Mouse (Mus musculus): Measurements from ENCODE around the gene Cetn3. TPM values are rescaled to one million over a fixed set of nuclear protein-coding genes. Genes with fewer than 3 reads are reported as not detected.

The Cetn3 gene
- polyA plus RNA-seq, 1 experiment: 37.2 TPM

GRCm38 (mm10) chr13:81744092-81744396 lies 38.8 kb upstream of the Cetn3 start:
- no peak overlapping the region for H3K4me3 ChIP-seq
- no peaks in the 10 kb centered on the region for H3K27me3 ChIP-seq (ENCODE audit: control insufficient read depth, insufficient read depth, insufficient read length)
- H3K36me3 ChIP-seq (ENCODE audit: control insufficient read depth, insufficient read depth): no peaks in the 10 kb centered on the region
- no peak overlapping the region for H3ac ChIP-seq (ENCODE audit: control insufficient read depth, insufficient read length)
- H3K4me2 ChIP-seq (ENCODE audit: low read depth): no peak overlapping the region
- no peak for TF ChIP-seq MAX (IDR thresholded peaks at IDR 0.05; ENCODE audit: low read depth)
- no peak for TF ChIP-seq E2F4 (IDR thresholded peaks at IDR 0.05; ENCODE audit: insufficient read depth)
- no peaks in the 10 kb centered on the region for H3K79me2 ChIP-seq (ENCODE audit: control insufficient read depth, insufficient read depth)

- H3K79me2 ChIP-seq (ENCODE audit: control insufficient read depth, insufficient read depth): no peaks in the 10 kb centered on the region
- H3K4me3 ChIP-seq: no peak overlapping the region
- TF ChIP-seq MAX (IDR thresholded peaks at IDR 0.05; ENCODE audit: low read depth) (no peak), TCF3 (IDR thresholded peaks at IDR 0.05; ENCODE audit: insufficient read length, low read depth) (no peak), POLR2AphosphoS2 (IDR thresholded peaks at IDR 0.05; ENCODE audit: insufficient read length, low read depth) (no peak)
- no peak overlapping the region for H3ac ChIP-seq (ENCODE audit: control insufficient read depth, insufficient read length)
- H3K36me3 ChIP-seq (ENCODE audit: control insufficient read depth, insufficient read depth): no peaks in the 10 kb centered on the region
- H3K4me2 ChIP-seq (ENCODE audit: low read depth): no peak overlapping the region
- H3K27me3 ChIP-seq (ENCODE audit: control insufficient read depth, insufficient read depth, insufficient read length): no peaks in the 10 kb centered on the region
Observed at GRCm38 (mm10) chr13:81754878-81755277, 28.0 kb upstream of the Cetn3 start.

GRCm38 (mm10) chr13:81755324-81755723 lies 27.6 kb upstream of the Cetn3 start:
- Histone ChIP-seq H3K36me3 (ENCODE audit: control insufficient read depth, insufficient read depth) (no peaks in the 10 kb centered on the region), H3K4me2 (ENCODE audit: low read depth) (no peak overlapping the region)
- TF ChIP-seq TCF12 (IDR thresholded peaks at IDR 0.05; ENCODE audit: insufficient read depth, poor library complexity, severe bottlenecking) (no peak), POLR2A (IDR thresholded peaks at IDR 0.05; ENCODE audit: insufficient read length, low read depth) (no peak), MYOD1 (IDR thresholded peaks at IDR 0.05; ENCODE audit: control insufficient read depth in 1 of 3, insufficient read length in 2 of 3, low read depth in 2 of 3) (no peak), MAX (IDR thresholded peaks at IDR 0.05; ENCODE audit: low read depth) (no peak), REST (IDR thresholded peaks at IDR 0.05; ENCODE audit: insufficient read depth, insufficient read length) (no peak)

GRCm38 (mm10) chr13:81757058-81757660 lies 25.7 kb upstream of the Cetn3 start:
- Histone ChIP-seq H3K79me2 (ENCODE audit: control insufficient read depth, insufficient read depth) (no peaks in the 10 kb centered on the region), H3K4me3 (no peak overlapping the region), H3K4me2 (ENCODE audit: low read depth) (no peak overlapping the region), H3K27me3 (ENCODE audit: control insufficient read depth, insufficient read depth, insufficient read length) (no peaks in the 10 kb centered on the region), H3ac (ENCODE audit: control insufficient read depth, insufficient read length) (no peak overlapping the region), H3K36me3 (ENCODE audit: control insufficient read depth, insufficient read depth) (no peaks in the 10 kb centered on the region)
- TF ChIP-seq MYOG (IDR thresholded peaks at IDR 0.05; ENCODE audit: control insufficient read depth in 1 of 3, insufficient read depth in 1 of 3, insufficient read length in 2 of 3, low read depth in 2 of 3) (no peak), REST (IDR thresholded peaks at IDR 0.05; ENCODE audit: insufficient read depth, insufficient read length) (no peak), SRF (IDR thresholded peaks at IDR 0.05; ENCODE audit: control insufficient read depth, insufficient read length, low read depth) (no peak), USF1 (IDR thresholded peaks at IDR 0.05; ENCODE audit: low read depth) (no peak), POLR2A (IDR thresholded peaks at IDR 0.05; ENCODE audit: insufficient read length, low read depth) (no peak), E2F4 (IDR thresholded peaks at IDR 0.05; ENCODE audit: insufficient read depth) (no peak)

More at GRCm38 (mm10) chr13:81755324-81755723, 27.6 kb upstream of the Cetn3 start:
- Histone ChIP-seq H3K79me2 (ENCODE audit: control insufficient read depth, insufficient read depth) (no peaks in the 10 kb centered on the region), H3ac (ENCODE audit: control insufficient read depth, insufficient read length) (no peak overlapping the region), H3K4me3 (no peak overlapping the region), H3K27me3 (ENCODE audit: control insufficient read depth, insufficient read depth, insufficient read length) (no peaks in the 10 kb centered on the region)

- Histone ChIP-seq H3K79me2 (ENCODE audit: control insufficient read depth, insufficient read depth) (no peaks in the 10 kb centered on the region), H3ac (ENCODE audit: control insufficient read depth, insufficient read length) (no peak overlapping the region), H3K27me3 (ENCODE audit: control insufficient read depth, insufficient read depth, insufficient read length) (no peaks in the 10 kb centered on the region), H3K36me3 (ENCODE audit: control insufficient read depth, insufficient read depth) (no peaks in the 10 kb centered on the region), H3K4me2 (ENCODE audit: low read depth) (no peak overlapping the region), H3K4me3 (no peak overlapping the region)
- TF ChIP-seq REST (IDR thresholded peaks at IDR 0.05; ENCODE audit: insufficient read depth, insufficient read length) (no peak), E2F4 (IDR thresholded peaks at IDR 0.05; ENCODE audit: insufficient read depth) (no peak), TCF3 (IDR thresholded peaks at IDR 0.05; ENCODE audit: insufficient read length, low read depth) (no peak), USF1 (IDR thresholded peaks at IDR 0.05; ENCODE audit: low read depth) (no peak), MYOG (IDR thresholded peaks at IDR 0.05; ENCODE audit: control insufficient read depth in 1 of 3, insufficient read depth in 1 of 3, insufficient read length in 2 of 3, low read depth in 2 of 3) (no peak), POLR2AphosphoS2 (IDR thresholded peaks at IDR 0.05; ENCODE audit: insufficient read length, low read depth) (no peak), POLR2A (IDR thresholded peaks at IDR 0.05; ENCODE audit: insufficient read length, low read depth) (no peak), MAX (IDR thresholded peaks at IDR 0.05; ENCODE audit: low read depth) (no peak), TCF12 (IDR thresholded peaks at IDR 0.05; ENCODE audit: insufficient read depth, poor library complexity, severe bottlenecking) (no peak), SRF (IDR thresholded peaks at IDR 0.05; ENCODE audit: control insufficient read depth, insufficient read length, low read depth) (no peak), MYOD1 (IDR thresholded peaks at IDR 0.05; ENCODE audit: control insufficient read depth in 1 of 3, insufficient read length in 2 of 3, low read depth in 2 of 3) (no peak), CEBPB (IDR thresholded peaks at IDR 0.05; ENCODE audit: insufficient read depth, poor library complexity, severe bottlenecking) (no peak)
Observed at GRCm38 (mm10) chr13:81760379-81760778, 22.5 kb upstream of the Cetn3 start.
